Mouse (Mus musculus) spleen, postnatal 36 days (tissue): Measurements from ENCODE around the gene Dock4.

ENCODE experiments used
- DNase-seq, 2 experiments: peaks; one replicate each; pipeline ENCODE4 v3.0.0; 2022; ENCODE audit warnings: low spot score in 2 of 2, mixed read lengths in 1 of 2

Dock4 gene

GRCm38 (mm10) chr12:40759281-40759680 lies 313.5 kb downstream of the Dock4 start:
- DNase-seq, result no peak

GRCm38 (mm10) chr12:40767258-40767816 lies 321.6 kb downstream of the Dock4 start:
- no peak for DNase-seq

GRCm38 (mm10) chr12:40773091-40773490 lies 327.3 kb downstream of the Dock4 start:
- DNase-seq, result no peak

GRCm38 (mm10) chr12:40781554-40781953 lies 335.8 kb downstream of the Dock4 start:
- DNase-seq, result no peak

GRCm38 (mm10) chr12:40788621-40789111 lies 342.9 kb downstream of the Dock4 start:
- DNase-seq, result peak; percentile 1 to 4

- no peak for DNase-seq
These were observed 343.9 kb downstream of the Dock4 start for GRCm38 (mm10) chr12:40789379-40790361.

GRCm38 (mm10) chr12:40791221-40791620 lies 345.5 kb downstream of the Dock4 start:
- DNase-seq, result no peak

- no peak for DNase-seq
These were observed 346.5 kb downstream of the Dock4 start for GRCm38 (mm10) chr12:40792184-40792650.

- DNase-seq, result no peak
These were observed 348.3 kb downstream of the Dock4 start for GRCm38 (mm10) chr12:40794066-40794465.

- no peak for DNase-seq
These were observed 349.0 kb downstream of the Dock4 start for GRCm38 (mm10) chr12:40794756-40795155.

GRCm38 (mm10) chr12:40795768-40796167 lies 350.0 kb downstream of the Dock4 start:
- DNase-seq, result no peak

- no peak for DNase-seq
These were observed 351.2 kb downstream of the Dock4 start for GRCm38 (mm10) chr12:40796813-40797491.

- DNase-seq, result no peak
These were observed 352.0 kb downstream of the Dock4 start for GRCm38 (mm10) chr12:40797561-40798343.

- no peak for DNase-seq
These were observed 352.7 kb downstream of the Dock4 start for GRCm38 (mm10) chr12:40798344-40799017.

- DNase-seq, result no peak
These were observed 355.7 kb downstream of the Dock4 start for GRCm38 (mm10) chr12:40801456-40801855.

GRCm38 (mm10) chr12:40805257-40805656 lies 359.5 kb downstream of the Dock4 start:
- DNase-seq, result no peak

- no peak for DNase-seq
These were observed 362.2 kb downstream of the Dock4 start for GRCm38 (mm10) chr12:40807916-40808315.

GRCm38 (mm10) chr12:40813474-40813873 lies 367.7 kb downstream of the Dock4 start:
- no peak for DNase-seq

- DNase-seq, result no peak
These were observed 369.1 kb downstream of the Dock4 start for GRCm38 (mm10) chr12:40814659-40815363.
